Mouse (Mus musculus) embryonic facial prominence, embryonic 10.5 days (tissue): ENCODE measurements around the gene Wnt9a. TPM values are rescaled to one million over a fixed set of nuclear protein-coding genes. Genes with fewer than 3 reads are reported as not detected.

Experiments used
- microRNA-seq: library from miRNA; unstranded; fragments of <30 nt; microRNA quantifications from one replicate; pipeline ENCODE4, GENCODE M21; 2017
- polyA plus RNA-seq: library from polyadenylated mRNA; unstranded; fragments of >200 nt; fragmentation: Nextera tagmentation; extraction: Ambion mirVana; gene quantifications from 2 replicates; pipeline ENCODE4 v1.2.1, GENCODE M21; 2016

Gene Wnt9a
- polyA plus RNA-seq, 1 experiment from 2014 or later: 2.6 TPM

Small RNA genes within 50 kb of the gene (microRNA-seq; reads per million reads assigned to microRNA genes)
- not detected for gene Gm24756

Other genes starting within 250 kb of the Wnt9a start
- gene Obscn, start 170.5 kb upstream of the Wnt9a start, polyA plus RNA-seq: 0.05 and 0.24 TPM in 2 replicates
- gene Iba57, start 143.2 kb upstream of the Wnt9a start, polyA plus RNA-seq: 4.0 and 4.7 TPM in 2 replicates
- 0.15 TPM in 1 of 2 replicates, not detected in the other for gene Gjc2, start 123.7 kb upstream of the Wnt9a start, polyA plus RNA-seq
- 133 and 146 TPM in 2 replicates for gene Guk1, start 114.7 kb upstream of the Wnt9a start, polyA plus RNA-seq
- gene Mrpl55, start 104.4 kb upstream of the Wnt9a start, polyA plus RNA-seq: 119 and 128 TPM in 2 replicates
- 43.9 and 46.0 TPM in 2 replicates for gene 2310033P09Rik, start 98.6 kb upstream of the Wnt9a start, polyA plus RNA-seq
- gene Arf1, start 78.7 kb upstream of the Wnt9a start, polyA plus RNA-seq: 645 and 651 TPM in 2 replicates
- gene Wnt3a, start 16.2 kb upstream of the Wnt9a start, polyA plus RNA-seq: 0.77 and 1.7 TPM in 2 replicates
- gene Prss38, start 68.7 kb downstream of the Wnt9a start, polyA plus RNA-seq: not detected in 2 replicates
- 19.1 and 19.6 TPM in 2 replicates for gene Jmjd4, start 143.1 kb downstream of the Wnt9a start, polyA plus RNA-seq
- gene Snap47, start 144.3 kb downstream of the Wnt9a start, polyA plus RNA-seq: 128 and 134 TPM in 2 replicates
- 8.6 and 9.3 TPM in 2 replicates for gene Zfp867, start 165.5 kb downstream of the Wnt9a start, polyA plus RNA-seq
- gene Zkscan17, start 219.8 kb downstream of the Wnt9a start, polyA plus RNA-seq: 37.2 and 39.3 TPM in 2 replicates
- gene Nlrp3, start 234.6 kb downstream of the Wnt9a start, polyA plus RNA-seq: 0.14 and 0.16 TPM in 2 replicates